Mouse (Mus musculus): ENCODE results near the gene Dnal4. TPM values are rescaled to one million over a fixed set of nuclear protein-coding genes. Genes with fewer than 3 reads are reported as not detected.

Gene Dnal4
- polyA plus RNA-seq, 1 experiment from 2014 or later = 69.0 TPM

- H3K4me2 ChIP-seq (ENCODE audit: low read length) = no peak overlapping the region
- H3K27me3 ChIP-seq (ENCODE audit: control insufficient read depth, insufficient read depth, low read depth, low read length) = no peaks in the 10 kb centered on the region
- no peak overlapping the region for H3K27ac ChIP-seq (ENCODE audit: low read length)
- no peaks in the 10 kb centered on the region for H3K9me3 ChIP-seq (replicated peaks; ENCODE audit: control insufficient read depth, low read length, poor library complexity, severe bottlenecking)
- WGBS = 88% methylated on average over 8 of the region's 8 CpGs
- H3K4me3 ChIP-seq (ENCODE audit: low read depth, low read length) = no peak overlapping the region
- H3K9ac ChIP-seq (ENCODE audit: low read depth, low read length) = no peak overlapping the region
- H3K4me1 ChIP-seq (ENCODE audit: control insufficient read depth, insufficient read depth, low read length) = no peaks in the 10 kb centered on the region
- H3K36me3 ChIP-seq (ENCODE audit: control insufficient read depth, insufficient read depth, low read length) = no peaks in the 10 kb centered on the region
- no peak for ATAC-seq
Observed at GRCm38 (mm10) chr15:79750266-79750665, 27.4 kb downstream of the Dnal4 start.

GRCm38 (mm10) chr15:79749162-79749561, 28.5 kb downstream of the Dnal4 start:
- no peak overlapping the region for H3K4me3 ChIP-seq (ENCODE audit: low read depth, low read length)
- no peaks in the 10 kb centered on the region for H3K9me3 ChIP-seq (replicated peaks; ENCODE audit: control insufficient read depth, low read length, poor library complexity, severe bottlenecking)
- no peak overlapping the region for H3K9ac ChIP-seq (ENCODE audit: low read depth, low read length)
- no peaks in the 10 kb centered on the region for H3K36me3 ChIP-seq (ENCODE audit: control insufficient read depth, insufficient read depth, low read length)
- WGBS = 92% methylated on average over 7 of the region's 7 CpGs
- no peak for ATAC-seq
- H3K27me3 ChIP-seq (ENCODE audit: control insufficient read depth, insufficient read depth, low read depth, low read length) = no peaks in the 10 kb centered on the region
- H3K4me1 ChIP-seq (ENCODE audit: control insufficient read depth, insufficient read depth, low read length) = no peaks in the 10 kb centered on the region
- H3K27ac ChIP-seq (ENCODE audit: low read length) = no peak overlapping the region
- H3K4me2 ChIP-seq (ENCODE audit: low read length) = no peak overlapping the region

GRCm38 (mm10) chr15:79747998-79748397, 29.7 kb downstream of the Dnal4 start:
- Histone ChIP-seq H3K4me3 (ENCODE audit: low read depth, low read length) (no peak overlapping the region), H3K27me3 (ENCODE audit: control insufficient read depth, insufficient read depth, low read depth, low read length) (no peaks in the 10 kb centered on the region), H3K4me2 (ENCODE audit: low read length) (no peak overlapping the region), H3K9me3 (replicated peaks; ENCODE audit: control insufficient read depth, low read length, poor library complexity, severe bottlenecking) (no peaks in the 10 kb centered on the region), H3K4me1 (ENCODE audit: control insufficient read depth, insufficient read depth, low read length) (peaks cover 3% of the 10 kb centered on the region), H3K9ac (ENCODE audit: low read depth, low read length) (no peak overlapping the region), H3K36me3 (ENCODE audit: control insufficient read depth, insufficient read depth, low read length) (no peaks in the 10 kb centered on the region), H3K27ac (ENCODE audit: low read length) (no peak overlapping the region)
- 59% methylated on average over 11 of the region's 11 CpGs for WGBS
- ATAC-seq = 0 out of 2 replicates have a peak, but pooled peaks have one; percentile 23

- WGBS = 90% methylated on average over 5 of the region's 5 CpGs
- Histone ChIP-seq H3K36me3 (ENCODE audit: control insufficient read depth, insufficient read depth, low read length) (no peaks in the 10 kb centered on the region), H3K27ac (ENCODE audit: low read length) (no peak overlapping the region), H3K4me3 (ENCODE audit: low read depth, low read length) (no peak overlapping the region), H3K4me2 (ENCODE audit: low read length) (no peak overlapping the region), H3K27me3 (ENCODE audit: control insufficient read depth, insufficient read depth, low read depth, low read length) (no peaks in the 10 kb centered on the region), H3K4me1 (ENCODE audit: control insufficient read depth, insufficient read depth, low read length) (peaks cover 10% of the 10 kb centered on the region), H3K9me3 (replicated peaks; ENCODE audit: control insufficient read depth, low read length, poor library complexity, severe bottlenecking) (no peaks in the 10 kb centered on the region), H3K9ac (ENCODE audit: low read depth, low read length) (no peak overlapping the region)
- ATAC-seq = no peak
Observed at GRCm38 (mm10) chr15:79745883-79746282, 31.8 kb downstream of the Dnal4 start.

GRCm38 (mm10) chr15:79745312-79745711, 32.3 kb downstream of the Dnal4 start:
- Histone ChIP-seq H3K36me3 (ENCODE audit: control insufficient read depth, insufficient read depth, low read length) (no peaks in the 10 kb centered on the region), H3K27ac (ENCODE audit: low read length) (no peak overlapping the region), H3K27me3 (ENCODE audit: control insufficient read depth, insufficient read depth, low read depth, low read length) (no peaks in the 10 kb centered on the region), H3K4me2 (ENCODE audit: low read length) (no peak overlapping the region), H3K9me3 (replicated peaks; ENCODE audit: control insufficient read depth, low read length, poor library complexity, severe bottlenecking) (no peaks in the 10 kb centered on the region), H3K4me3 (ENCODE audit: low read depth, low read length) (no peak overlapping the region), H3K9ac (ENCODE audit: low read depth, low read length) (no peak overlapping the region), H3K4me1 (ENCODE audit: control insufficient read depth, insufficient read depth, low read length) (peaks cover 16% of the 10 kb centered on the region)
- ATAC-seq = no peak
- WGBS = 85% methylated on average over 10 of the region's 10 CpGs

GRCm38 (mm10) chr15:79744742-79745141, 32.9 kb downstream of the Dnal4 start:
- no peak for ATAC-seq
- Histone ChIP-seq H3K4me2 (ENCODE audit: low read length) (no peak overlapping the region), H3K9ac (ENCODE audit: low read depth, low read length) (no peak overlapping the region), H3K27ac (ENCODE audit: low read length) (no peak overlapping the region), H3K4me3 (ENCODE audit: low read depth, low read length) (no peak overlapping the region), H3K27me3 (ENCODE audit: control insufficient read depth, insufficient read depth, low read depth, low read length) (no peaks in the 10 kb centered on the region), H3K9me3 (replicated peaks; ENCODE audit: control insufficient read depth, low read length, poor library complexity, severe bottlenecking) (no peaks in the 10 kb centered on the region), H3K36me3 (ENCODE audit: control insufficient read depth, insufficient read depth, low read length) (no peaks in the 10 kb centered on the region), H3K4me1 (ENCODE audit: control insufficient read depth, insufficient read depth, low read length) (peaks cover 20% of the 10 kb centered on the region)
- 74% methylated on average over 8 of the region's 8 CpGs for WGBS

- Histone ChIP-seq H3K27me3 (ENCODE audit: control insufficient read depth, insufficient read depth, low read depth, low read length) (no peaks in the 10 kb centered on the region), H3K4me3 (ENCODE audit: low read depth, low read length) (no peak overlapping the region), H3K9ac (ENCODE audit: low read depth, low read length) (no peak overlapping the region), H3K9me3 (replicated peaks; ENCODE audit: control insufficient read depth, low read length, poor library complexity, severe bottlenecking) (no peaks in the 10 kb centered on the region), H3K27ac (ENCODE audit: low read length) (no peak overlapping the region), H3K36me3 (ENCODE audit: control insufficient read depth, insufficient read depth, low read length) (no peaks in the 10 kb centered on the region), H3K4me1 (ENCODE audit: control insufficient read depth, insufficient read depth, low read length) (peaks cover 20% of the 10 kb centered on the region), H3K4me2 (ENCODE audit: low read length) (no peak overlapping the region)
- ATAC-seq = no peak
- WGBS = 91% methylated on average over 11 of the region's 11 CpGs
Observed at GRCm38 (mm10) chr15:79744001-79744400, 33.6 kb downstream of the Dnal4 start.

- Histone ChIP-seq H3K4me3 (ENCODE audit: low read depth, low read length) (peak overlapping the region; percentile 98), H3K4me2 (ENCODE audit: low read length) (peak overlapping the region; percentile 64), H3K36me3 (ENCODE audit: control insufficient read depth, insufficient read depth, low read length) (peaks cover 5% of the 10 kb centered on the region; the same call in 1 of the 2 replicates), H3K9ac (ENCODE audit: low read depth, low read length) (peak overlapping the region; percentile 96), H3K27me3 (ENCODE audit: control insufficient read depth, insufficient read depth, low read depth, low read length) (no peaks in the 10 kb centered on the region), H3K4me1 (ENCODE audit: control insufficient read depth, insufficient read depth, low read length) (peaks cover 20% of the 10 kb centered on the region), H3K27ac (ENCODE audit: low read length) (peak overlapping the region; percentile 65; the same call in 1 of the 2 replicates), H3K9me3 (replicated peaks; ENCODE audit: control insufficient read depth, low read length, poor library complexity, severe bottlenecking) (no peaks in the 10 kb centered on the region)
- no peak for ATAC-seq
- 0% methylated on average over 23 of the region's 23 CpGs for WGBS
Observed at GRCm38 (mm10) chr15:79742706-79743023, 35.0 kb downstream of the Dnal4 start.

- peak; percentile 97 for ATAC-seq
- WGBS = under 1% methylated on average over 81 of the region's 93 CpGs
- Histone ChIP-seq H3K4me2 (ENCODE audit: low read length) (peak within 1 kb of the TSS; percentile 64), H3K9me3 (replicated peaks; ENCODE audit: control insufficient read depth, low read length, poor library complexity, severe bottlenecking) (no peaks in the 10 kb centered on the region), H3K4me3 (ENCODE audit: low read depth, low read length) (peak within 1 kb of the TSS; percentile 98), H3K4me1 (ENCODE audit: control insufficient read depth, insufficient read depth, low read length) (peaks cover 20% of the 10 kb centered on the region), H3K9ac (ENCODE audit: low read depth, low read length) (peak within 1 kb of the TSS; percentile 96), H3K27me3 (ENCODE audit: control insufficient read depth, insufficient read depth, low read depth, low read length) (no peaks in the 10 kb centered on the region), H3K27ac (ENCODE audit: low read length) (peak within 1 kb of the TSS; percentile 75), H3K36me3 (ENCODE audit: control insufficient read depth, insufficient read depth, low read length) (peaks cover 11% of the 10 kb centered on the region)
Observed at GRCm38 (mm10) chr15:79741921-79742705, 35.5 kb downstream of the Dnal4 start, which contains the start of gene Sun2. TSS of gene Sun2 (minus strand) at chr15:79742536.
